Mouse (Mus musculus): Measurements from ENCODE around the gene Olfr313.
"Not testable (repeated sequence)": the region's sequence is repeated elsewhere in the genome, so short reads cannot be mapped to it uniquely, and the experiment has no call there.

Gene Olfr313

GRCm38 (mm10) chr11:58814700-58815099, at the start of gene Olfr313:
Gene Olfr313 (plus strand): TSS chr11:58815000.
- TF ChIP-seq GATA4 (IDR thresholded peaks at IDR 0.05; ENCODE audit: insufficient replicate concordance, low read length), result not testable (repeated sequence)

DNA sequence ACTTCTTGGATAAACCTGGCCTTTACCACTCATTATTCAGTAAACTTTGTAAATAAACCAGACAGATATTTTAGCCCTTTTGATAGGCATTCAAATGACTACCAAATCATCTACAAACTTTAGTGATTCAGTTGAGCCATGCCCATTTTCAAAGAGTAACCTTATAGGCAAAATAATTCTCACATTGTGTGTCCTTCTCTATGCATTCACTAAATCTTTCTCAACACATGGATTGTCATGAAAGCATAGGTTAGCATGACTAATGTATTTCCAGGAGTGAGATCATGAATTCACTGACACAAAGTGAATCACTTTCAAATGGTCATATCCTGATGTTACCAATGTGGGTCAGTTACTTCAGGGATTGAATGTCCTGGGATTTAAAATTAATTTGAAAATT, 41.9 kb upstream of the Olfr313 start, which contains the start of gene Olfr315:
Gene Olfr315 (plus strand): TSS at position 301 of the 400 bp plus-strand sequence.
- TF ChIP-seq GATA4 (IDR thresholded peaks at IDR 0.05; ENCODE audit: insufficient replicate concordance, low read length), result no peak

DNA sequence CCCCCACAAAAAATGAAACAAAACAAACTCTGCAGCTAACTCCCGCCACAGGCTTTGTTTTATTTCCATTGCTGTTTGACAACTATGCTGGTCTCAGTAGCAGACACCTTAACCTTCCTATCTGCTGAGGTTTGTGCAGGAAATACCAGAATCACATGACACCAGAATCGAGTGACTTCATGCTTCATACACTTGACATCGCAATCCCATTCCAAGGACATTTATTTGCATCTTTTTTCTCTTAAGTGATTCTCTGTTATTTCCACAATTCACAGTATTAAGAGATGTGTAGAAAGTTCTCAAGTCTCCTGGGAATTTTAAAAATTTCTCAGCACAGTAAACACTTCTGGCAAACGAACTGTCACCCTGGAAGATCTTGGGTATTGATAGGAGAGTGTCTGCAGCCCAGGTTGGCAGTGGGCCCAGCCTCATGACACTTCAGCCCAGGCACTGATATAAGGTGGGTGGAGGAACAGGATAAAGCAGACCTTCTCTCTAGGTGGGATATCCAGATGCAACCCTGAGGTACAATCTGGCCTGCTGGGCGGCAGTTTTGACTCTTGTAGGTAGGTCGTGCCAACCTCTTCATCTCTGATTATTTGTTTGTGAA, 32.2 kb upstream of the Olfr313 start, which contains the start of gene Olfr314:
Gene Olfr314 (plus strand): TSS at position 473 of the 610 bp plus-strand sequence.
- no peak for TF ChIP-seq GATA4 (IDR thresholded peaks at IDR 0.05; ENCODE audit: insufficient replicate concordance, low read length)

- TF ChIP-seq GATA4 (IDR thresholded peaks at IDR 0.05; ENCODE audit: insufficient replicate concordance, low read length), result no peak
These were observed 30.6 kb upstream of the Olfr313 start for GRCm38 (mm10) chr11:58784182-58784581.

DNA sequence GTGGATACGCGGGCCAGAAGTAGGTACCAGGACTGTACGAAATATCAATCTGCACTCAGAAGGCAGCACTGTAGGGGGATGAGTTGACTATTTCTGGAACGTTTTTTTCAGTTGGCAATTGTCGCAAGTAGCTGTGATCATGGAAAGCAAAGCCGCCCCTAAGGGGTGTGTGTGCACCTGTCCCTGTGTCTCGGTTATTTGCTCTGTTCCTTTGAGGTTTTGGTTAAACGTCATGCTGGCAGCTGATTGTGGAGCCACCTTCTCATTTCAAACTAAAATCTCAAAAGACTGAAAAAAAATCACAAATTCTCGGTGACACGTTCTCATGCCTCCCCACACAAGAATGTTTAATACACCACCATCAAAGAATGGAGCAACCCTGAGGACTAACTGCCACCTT, 27.1 kb upstream of the Olfr313 start:
- no peak for TF ChIP-seq GATA4 (IDR thresholded peaks at IDR 0.05; ENCODE audit: insufficient replicate concordance, low read length)

DNA sequence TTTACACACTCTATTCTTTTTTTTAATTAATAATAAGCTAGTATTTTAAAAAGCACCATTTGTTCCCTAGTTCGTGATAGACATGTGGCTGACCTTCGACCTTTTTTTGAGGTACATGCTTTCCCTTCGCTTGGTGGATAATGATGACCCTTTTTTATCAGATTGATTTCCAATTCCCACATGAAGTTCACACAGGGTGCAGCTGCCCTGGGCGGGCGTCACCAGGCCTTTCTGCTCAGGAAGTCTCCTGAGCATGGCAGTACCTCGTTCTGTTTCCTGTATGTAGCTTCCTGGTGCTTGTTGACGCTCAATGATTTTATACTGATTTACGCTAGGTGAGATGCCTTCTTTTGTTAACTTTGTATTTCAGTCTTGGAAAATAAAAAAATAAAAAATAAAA, 26.5 kb upstream of the Olfr313 start:
- TF ChIP-seq GATA4 (IDR thresholded peaks at IDR 0.05; ENCODE audit: insufficient replicate concordance, low read length), result no peak

DNA sequence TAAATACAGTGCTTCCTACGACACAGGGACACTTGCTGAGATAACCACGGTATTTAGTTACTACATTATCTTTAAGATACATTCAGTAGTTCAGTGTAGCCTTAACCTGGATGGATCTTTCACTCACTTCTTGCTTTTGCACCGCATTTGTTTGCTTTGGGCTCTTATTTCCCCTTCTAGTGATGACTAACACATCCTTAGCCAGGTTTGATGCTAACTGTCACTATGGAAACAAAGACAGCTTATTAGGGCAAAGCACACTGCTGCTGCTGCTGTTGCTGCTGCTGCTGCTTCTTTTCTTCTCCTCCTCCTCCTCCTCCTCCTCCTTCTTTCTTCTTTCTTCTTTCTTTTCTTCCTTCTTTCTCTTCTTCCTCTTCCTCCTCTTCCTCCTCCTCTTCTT, 25.3 kb upstream of the Olfr313 start:
- TF ChIP-seq GATA4 (IDR thresholded peaks at IDR 0.05; ENCODE audit: insufficient replicate concordance, low read length), result no peak

GRCm38 (mm10) chr11:58790053-58790452, 24.7 kb upstream of the Olfr313 start:
- no peak for TF ChIP-seq GATA4 (IDR thresholded peaks at IDR 0.05; ENCODE audit: insufficient replicate concordance, low read length)

DNA sequence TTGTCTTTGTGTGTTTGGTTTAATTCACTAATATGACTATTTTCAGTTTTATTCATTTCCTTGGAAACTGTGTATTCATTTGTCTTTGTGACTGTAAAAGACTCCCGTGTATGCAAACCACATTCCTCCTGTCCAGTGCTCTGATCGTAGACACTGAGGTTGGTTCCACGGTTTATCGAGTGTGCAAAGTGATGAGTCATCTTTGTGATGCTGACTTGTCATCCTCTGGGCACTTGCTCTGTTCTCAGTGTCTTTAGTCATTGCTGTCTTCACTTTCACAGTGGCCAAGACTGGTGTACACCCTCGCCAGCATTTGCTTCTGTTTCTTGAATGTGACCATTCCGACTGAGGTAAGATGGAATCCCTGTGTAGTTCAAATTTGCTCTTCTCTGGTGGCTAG, 24.2 kb upstream of the Olfr313 start:
- TF ChIP-seq GATA4 (IDR thresholded peaks at IDR 0.05; ENCODE audit: insufficient replicate concordance, low read length), result no peak

- no peak for TF ChIP-seq GATA4 (IDR thresholded peaks at IDR 0.05; ENCODE audit: insufficient replicate concordance, low read length)
These were observed 18.9 kb upstream of the Olfr313 start for GRCm38 (mm10) chr11:58795856-58796255.

- TF ChIP-seq GATA4 (IDR thresholded peaks at IDR 0.05; ENCODE audit: insufficient replicate concordance, low read length), result no peak
These were observed 17.9 kb upstream of the Olfr313 start for GRCm38 (mm10) chr11:58796850-58797249.

DNA sequence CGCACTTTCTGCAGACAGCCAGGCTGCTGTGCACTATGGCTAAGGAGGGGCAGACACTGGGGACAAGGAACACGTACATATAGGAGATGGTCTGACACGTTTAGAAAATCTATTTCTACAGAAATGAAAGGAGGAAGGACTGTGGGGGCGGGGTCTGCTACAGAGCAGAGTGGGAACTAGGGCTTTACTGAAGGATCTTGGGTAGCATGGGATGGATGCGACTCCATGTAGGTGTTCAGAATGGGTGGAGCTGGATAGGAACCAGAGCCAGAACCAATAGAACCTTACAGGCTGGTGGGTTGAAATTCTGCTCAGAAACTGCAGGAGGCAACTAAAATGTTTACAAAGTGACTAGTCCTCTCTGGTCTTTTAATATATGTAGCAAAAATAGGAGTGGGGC, 15.1 kb upstream of the Olfr313 start:
- TF ChIP-seq GATA4 (IDR thresholded peaks at IDR 0.05; ENCODE audit: insufficient replicate concordance, low read length), result no peak

DNA sequence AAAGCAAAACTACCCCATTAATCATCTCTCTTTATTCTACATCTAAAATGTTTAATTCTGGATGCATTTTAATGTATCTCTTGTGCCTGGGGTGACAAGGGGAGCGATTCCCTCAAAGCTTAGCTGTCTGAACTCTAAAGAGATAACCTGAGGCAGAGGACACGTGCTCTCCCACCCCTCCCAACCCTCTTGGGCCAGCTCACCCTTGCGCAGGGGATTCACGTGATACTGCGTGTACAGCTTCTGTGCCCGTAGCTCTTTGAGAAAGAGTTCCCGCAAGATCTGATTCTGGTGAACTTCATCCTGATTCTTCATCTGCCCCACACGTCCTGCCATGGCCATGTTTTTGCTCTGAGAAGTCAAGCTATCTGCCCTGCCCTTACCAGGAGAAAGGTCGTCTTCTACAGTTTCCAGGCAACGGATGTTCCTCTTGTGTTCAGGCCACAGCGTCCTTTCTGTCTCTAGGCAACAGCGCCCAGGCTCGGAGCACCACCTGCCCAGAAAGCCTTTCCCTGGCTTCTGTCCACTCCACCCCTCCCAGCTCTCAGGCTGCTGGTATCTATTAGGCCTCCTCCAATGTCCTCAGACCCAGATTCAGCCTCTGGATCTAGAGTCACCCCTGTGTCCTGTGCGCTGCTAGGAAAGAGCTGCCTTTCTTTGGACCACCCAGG, 13.1 kb upstream of the Olfr313 start, which contains the start of gene Fam183b:
Gene Fam183b (minus strand): TSS at position 403 of the 671 bp plus-strand sequence.
- no peak for TF ChIP-seq GATA4 (IDR thresholded peaks at IDR 0.05; ENCODE audit: insufficient replicate concordance, low read length)

- TF ChIP-seq GATA4 (IDR thresholded peaks at IDR 0.05; ENCODE audit: insufficient replicate concordance, low read length), result no peak
These were observed 10.9 kb upstream of the Olfr313 start for GRCm38 (mm10) chr11:58803871-58804270.

- no peak for TF ChIP-seq GATA4 (IDR thresholded peaks at IDR 0.05; ENCODE audit: insufficient replicate concordance, low read length)
These were observed 10.4 kb upstream of the Olfr313 start for GRCm38 (mm10) chr11:58804393-58804792.

DNA sequence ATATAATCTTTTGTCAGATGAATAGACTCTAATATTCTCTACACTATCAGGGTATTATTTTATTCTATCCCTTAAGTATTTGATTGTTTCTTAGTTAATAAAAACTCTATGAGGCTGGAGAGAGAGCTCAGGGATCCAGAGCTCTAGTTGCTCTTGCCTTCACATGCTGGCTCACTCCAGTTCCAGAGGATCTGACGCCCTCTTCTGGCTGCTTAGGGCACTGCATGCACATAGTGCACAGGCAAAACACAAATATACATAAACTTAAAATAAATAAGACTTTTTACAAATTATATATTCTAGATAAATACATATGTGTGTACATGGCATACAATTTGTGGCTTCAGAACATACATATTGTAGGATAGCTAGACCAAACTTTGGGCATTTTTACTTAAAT, 2.8 kb upstream of the Olfr313 start:
- TF ChIP-seq GATA4 (IDR thresholded peaks at IDR 0.05; ENCODE audit: insufficient replicate concordance, low read length), result no peak

Data from liver, adult (tissue).